Mouse (Mus musculus) activated CD4-positive, CD25-positive, alpha-beta regulatory T cell, adult 4 months (primary cell): ENCODE data around the gene Siglec1. TPM values are rescaled to one million over a fixed set of nuclear protein-coding genes. Genes with fewer than 3 reads are reported as not detected.

Experiments
- polyA plus RNA-seq, 2 experiments: library from polyadenylated mRNA; unstranded; fragments of 100-300 nt; shearing (Covaris generic); gene quantifications; one replicate each; pipeline ENCODE4 v1.2.1; 2017

Gene Siglec1
- polyA plus RNA-seq, 2 experiments from 2014 or later = not detected

Other genes starting within 250 kb of the Siglec1 start
- 10 to 100 TPM in 1 of 2 experiments, 1 to 10 TPM in 1; 9.5 to 11.6 TPM for gene 4930402H24Rik, start 180.4 kb downstream of the Siglec1 start, polyA plus RNA-seq
- gene Atrn, start 180.3 kb downstream of the Siglec1 start, polyA plus RNA-seq = 1 to 10 TPM; 4.6 to 6.2 TPM
- gene Gfra4, start 43.7 kb downstream of the Siglec1 start, polyA plus RNA-seq = not detected
- not detected for gene Adam33, start 23.0 kb downstream of the Siglec1 start, polyA plus RNA-seq
- gene Hspa12b, start 40.5 kb upstream of the Siglec1 start, polyA plus RNA-seq = under 1 TPM; 0.13 to 0.19 TPM
- not detected for gene Gm11037, start 46.7 kb upstream of the Siglec1 start, polyA plus RNA-seq
- gene 1700037H04Rik, start 73.3 kb upstream of the Siglec1 start, polyA plus RNA-seq = 10 to 100 TPM; 37.7 to 47.8 TPM
- 1 to 10 TPM; 3.0 to 3.1 TPM for gene Cenpb, start 93.3 kb upstream of the Siglec1 start, polyA plus RNA-seq
- gene Cdc25b, start 100.2 kb upstream of the Siglec1 start, polyA plus RNA-seq = 10 to 100 TPM; 90.4 to 96.2 TPM
- gene Spef1, start 100.5 kb upstream of the Siglec1 start, polyA plus RNA-seq = 1 to 10 TPM in 1 of 2 experiments, not detected in 1; 1.3 TPM
- 10 to 100 TPM; 14.8 to 23.9 TPM for gene Ap5s1, start 120.3 kb upstream of the Siglec1 start, polyA plus RNA-seq
- 10 to 100 TPM; 18.8 to 20.4 TPM for gene Mavs, start 147.3 kb upstream of the Siglec1 start, polyA plus RNA-seq
- 10 to 100 TPM in 1 of 2 experiments, 1 to 10 TPM in 1; 7.6 to 11.9 TPM for gene Pank2, start 175.7 kb upstream of the Siglec1 start, polyA plus RNA-seq